Mouse (Mus musculus) limb, embryonic 12.5 days (tissue): ENCODE data around the gene Gm5447. TPM values are rescaled to one million over a fixed set of nuclear protein-coding genes. Genes with fewer than 3 reads are reported as not detected.

Experiments used
- ATAC-seq: fragments of 200-750 bp; cut with Nextera tagmentation; 2 replicates; pipeline ENCODE4 v1.8.0; 2017; ENCODE audit warnings: low read depth, moderate TSS enrichment; ENCODE audit not compliant: insufficient number of reproducible peaks, insufficient read depth, low FRiP score, low TSS enrichment
- H3K27ac ChIP-seq: fragments of 300-500 bp; sonication (generic); 2 replicates; pipeline ENCODE4 v1.5.1; 2016; ENCODE audit warnings: mild to moderate bottlenecking, moderate library complexity
- H3K27me3 ChIP-seq: fragments of 300-500 bp; sonication (generic); 2 replicates; pipeline ENCODE4 v1.6.1; 2016; ENCODE audit warnings: mild to moderate bottlenecking, moderate library complexity
- H3K36me3 ChIP-seq: fragments of 300-500 bp; sonication (generic); 2 replicates; pipeline ENCODE4 v1.6.1; 2016; ENCODE audit warnings: mild to moderate bottlenecking, moderate library complexity
- H3K4me1 ChIP-seq: fragments of 300-500 bp; sonication (generic); replicated peaks from 2 replicates; pipeline ENCODE4 v1.6.1; 2016
- H3K4me2 ChIP-seq: fragments of 300-500 bp; sonication (generic); 2 replicates; pipeline ENCODE4 v1.6.1; 2016; ENCODE audit warnings: mild to moderate bottlenecking, moderate library complexity
- H3K4me3 ChIP-seq: fragments of 300-500 bp; sonication (generic); replicated peaks from 2 replicates; pipeline ENCODE4 v1.5.1; 2016; ENCODE audit warnings: mild to moderate bottlenecking
- H3K9ac ChIP-seq: fragments of 300-500 bp; sonication (generic); replicated peaks from 2 replicates; pipeline ENCODE4 v1.6.1; 2016; ENCODE audit warnings: mild to moderate bottlenecking, moderate library complexity
- H3K9me3 ChIP-seq: fragments of 300-500 bp; sonication (generic); 2 replicates; pipeline ENCODE4 v1.6.1; 2016; ENCODE audit warnings: mild to moderate bottlenecking, moderate library complexity
- WGBS: fragments of 180-500 bp; shearing (Covaris S2); methylation state at CpG from one replicate; pipeline ENCODE4 v1.1.7; 2016; 5-methylcytosine and 5-hydroxymethylcytosine counted together
- polyA plus RNA-seq: library from polyadenylated mRNA; unstranded; fragments of >200 nt; fragmentation: Nextera tagmentation; extraction: Ambion mirVana; gene quantifications from 2 replicates; pipeline ENCODE4 v1.2.1, GENCODE M21; 2016

The Gm5447 gene
- polyA plus RNA-seq, 1 experiment from 2014 or later = 0.30 TPM

- no peak for ATAC-seq
- Histone ChIP-seq H3K4me2 (no peak overlapping the region), H3K27ac (no peak overlapping the region)
Observed at GRCm38 (mm10) chr13:31017545-31017944, 43.5 kb downstream of the Gm5447 start.

GRCm38 (mm10) chr13:31021514-31021913 is 47.5 kb downstream of the Gm5447 start:
- Histone ChIP-seq H3K27ac (no peak overlapping the region), H3K4me2 (no peak overlapping the region), H3K27me3 (no peaks in the 10 kb centered on the region), H3K36me3 (no peaks in the 10 kb centered on the region), H3K4me3 (no peak overlapping the region), H3K9ac (no peak overlapping the region), H3K4me1 (peaks cover 6% of the 10 kb centered on the region; the same call in 1 of the 2 replicates), H3K9me3 (no peaks in the 10 kb centered on the region)
- WGBS = 58% methylated on average over 4 of the region's 4 CpGs
- no peak for ATAC-seq

More at GRCm38 (mm10) chr13:31017545-31017944, 43.5 kb downstream of the Gm5447 start:
- Histone ChIP-seq H3K27me3 (no peaks in the 10 kb centered on the region), H3K9ac (no peak overlapping the region), H3K4me3 (no peak overlapping the region), H3K36me3 (no peaks in the 10 kb centered on the region), H3K9me3 (no peaks in the 10 kb centered on the region), H3K4me1 (peaks cover 5% of the 10 kb centered on the region; the same call in 1 of the 2 replicates)
- WGBS = 87% methylated on average over 3 of the region's 3 CpGs

GRCm38 (mm10) chr13:31021927-31022326 is 47.9 kb downstream of the Gm5447 start:
- Histone ChIP-seq H3K27ac (no peak overlapping the region), H3K4me3 (no peak overlapping the region), H3K4me1 (peaks cover 6% of the 10 kb centered on the region; the same call in 1 of the 2 replicates), H3K27me3 (no peaks in the 10 kb centered on the region), H3K4me2 (no peak overlapping the region), H3K9ac (no peak overlapping the region), H3K36me3 (no peaks in the 10 kb centered on the region), H3K9me3 (no peaks in the 10 kb centered on the region)
- 46% methylated on average over 6 of the region's 6 CpGs for WGBS
- no peak for ATAC-seq

- Histone ChIP-seq H3K27me3 (no peaks in the 10 kb centered on the region), H3K9me3 (no peaks in the 10 kb centered on the region), H3K9ac (no peak overlapping the region), H3K27ac (no peak overlapping the region), H3K4me3 (no peak overlapping the region), H3K36me3 (no peaks in the 10 kb centered on the region), H3K4me2 (no peak overlapping the region), H3K4me1 (peaks cover 6% of the 10 kb centered on the region; the same call in 1 of the 2 replicates)
- 71% methylated on average over 3 of the region's 3 CpGs for WGBS
- no peak for ATAC-seq
Observed at GRCm38 (mm10) chr13:31023664-31024063, 49.7 kb downstream of the Gm5447 start.

Other genes with a start within 250 kb of the Gm5447 start
- 0.14 TPM in 1 of 2 replicates, not detected in the other for gene Irf4, start 225.0 kb upstream of the Gm5447 start, polyA plus RNA-seq
- not detected in 2 replicates for gene Hus1b, start 26.4 kb upstream of the Gm5447 start, polyA plus RNA-seq
- gene Exoc2, start 111 bp upstream of the Gm5447 start, polyA plus RNA-seq = 37.0 and 38.1 TPM in 2 replicates